ENCODE assay signal across 24 mouse cellular contexts in the genomic region with DNA sequence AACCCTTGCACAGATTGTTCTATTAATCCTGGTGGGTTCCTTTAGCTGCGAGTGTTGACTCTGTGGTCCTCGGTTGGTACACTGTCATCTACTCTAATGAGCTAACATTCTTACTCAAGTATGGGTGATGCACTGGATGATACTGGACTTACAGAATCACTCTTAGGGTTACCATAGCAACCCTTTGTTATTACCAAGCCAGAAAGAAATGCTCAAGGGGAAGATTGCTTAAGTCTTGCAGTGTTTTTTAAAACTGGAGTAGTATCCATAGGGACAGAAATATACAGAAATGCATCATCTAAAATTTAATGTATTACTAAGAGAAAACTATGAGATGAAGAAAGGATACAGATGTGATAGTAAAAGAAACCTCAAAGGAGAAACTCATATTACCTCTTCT.
A peak's percentile ranks its signal among the peaks of the same experiment; 100 is the strongest.
DNase-seq lines count a peak whose midpoint lies in the region; ATAC-seq lines count a peak whose summit lies in the region.
"Had no signal": no experiment of that assay in that cellular context is flagged by ENCODE, and none has a peak within 500 bp of the region (broad histone marks: within the 10 kb centered on the region; RNA-seq: fewer than 3 reads in every experiment).

No protein-coding gene starts in this region.

- H3K9ac ChIP-seq in midbrain, embryonic 11.5 days (ENCODE audit: low read length): no peak overlapping the region
- no peak overlapping the region for H3K9ac ChIP-seq in midbrain, embryonic 13.5 days (replicated peaks)
- H3K9ac ChIP-seq in embryonic facial prominence, embryonic 12.5 days: no peak overlapping the region
- H3K9ac ChIP-seq in limb, embryonic 13.5 days: 0 out of 2 replicates have a peak overlapping the region, but pooled peaks have one; percentile 26
- H3K9ac ChIP-seq: forebrain, embryonic 13.5 days; intestine, embryonic 15.5 days; liver, embryonic 13.5 days had no signal

- no peak overlapping the region for H3K4me2 ChIP-seq in midbrain, embryonic 11.5 days
- no peak overlapping the region for H3K4me2 ChIP-seq in midbrain, embryonic 13.5 days (replicated peaks)
- H3K4me2 ChIP-seq in embryonic facial prominence, embryonic 12.5 days (replicated peaks): no peak overlapping the region
- H3K4me2 ChIP-seq in limb, embryonic 13.5 days (replicated peaks): 0 out of 2 replicates have a peak overlapping the region, but pooled peaks have one; percentile 14
- H3K4me2 ChIP-seq: forebrain, embryonic 13.5 days; heart, embryonic 11.5 days; intestine, embryonic 15.5 days; liver, embryonic 13.5 days had no signal

- WGBS in midbrain, embryonic 11.5 days: 79% methylated on average over 2 of the region's 2 CpGs
- 63% methylated on average over 2 of the region's 2 CpGs for WGBS in midbrain, embryonic 13.5 days
- 48% methylated on average over 2 of the region's 2 CpGs for WGBS in embryonic facial prominence, embryonic 12.5 days
- WGBS in limb, embryonic 13.5 days: 55% methylated on average over 2 of the region's 2 CpGs

- ATAC-seq in midbrain, embryonic 11.5 days (ENCODE audit: low FRiP score): no peak
- no peak for ATAC-seq in midbrain, embryonic 13.5 days
- ATAC-seq in embryonic facial prominence, embryonic 12.5 days (ENCODE audit: insufficient number of reproducible peaks, insufficient read depth, low FRiP score, low TSS enrichment): no peak
- no peak for ATAC-seq in limb, embryonic 13.5 days (ENCODE audit: low FRiP score, low read depth)
- ATAC-seq: CD4-positive, CD25-positive, alpha-beta regulatory T cell, adult 4 months; forebrain, embryonic 13.5 days; hindbrain, embryonic 16.5 days; intestine, embryonic 15.5 days; Patski had no signal

- H3K9me3 ChIP-seq in midbrain, embryonic 11.5 days (ENCODE audit: control insufficient read depth, low read length): no peaks in the 10 kb centered on the region
- H3K9me3 ChIP-seq in midbrain, embryonic 13.5 days: no peaks in the 10 kb centered on the region
- H3K9me3 ChIP-seq in embryonic facial prominence, embryonic 12.5 days: no peaks in the 10 kb centered on the region
- H3K9me3 ChIP-seq in limb, embryonic 13.5 days: no peaks in the 10 kb centered on the region
- H3K9me3 ChIP-seq: forebrain, embryonic 13.5 days; hindbrain, embryonic 10.5 days; intestine, embryonic 15.5 days; liver, embryonic 13.5 days; megakaryocyte, embryonic 14.5 days had no signal

- no peaks in the 10 kb centered on the region for H3K27me3 ChIP-seq in midbrain, embryonic 11.5 days (ENCODE audit: control insufficient read depth, insufficient read depth, low read length)
- no peaks in the 10 kb centered on the region for H3K27me3 ChIP-seq in midbrain, embryonic 13.5 days
- H3K27me3 ChIP-seq in embryonic facial prominence, embryonic 12.5 days: no peaks in the 10 kb centered on the region
- H3K27me3 ChIP-seq in limb, embryonic 13.5 days: no peaks in the 10 kb centered on the region
- H3K27me3 ChIP-seq: forebrain, embryonic 13.5 days; intestine, embryonic 15.5 days; liver, embryonic 13.5 days; megakaryocyte, embryonic 14.5 days; Patski had no signal

- H3K27ac ChIP-seq in midbrain, embryonic 11.5 days (ENCODE audit: low read depth, low read length): no peak overlapping the region
- H3K27ac ChIP-seq in midbrain, embryonic 13.5 days: no peak overlapping the region
- H3K27ac ChIP-seq in embryonic facial prominence, embryonic 12.5 days: peak overlapping the region; percentile 78
- H3K27ac ChIP-seq in limb, embryonic 13.5 days: peak overlapping the region; percentile 83
- H3K27ac ChIP-seq: forebrain, embryonic 13.5 days; hindbrain, embryonic 10.5 days; intestine, embryonic 15.5 days; layer of hippocampus, adult 2 months; liver, embryonic 13.5 days had no signal

- H3K4me1 ChIP-seq in midbrain, embryonic 11.5 days (ENCODE audit: control insufficient read depth, insufficient read depth, low read length): peaks cover 2% of the 10 kb centered on the region; the same call in 1 of the 2 replicates
- 0 out of 2 replicates have a peak, but pooled peaks cover 8% of the 10 kb centered on the region for H3K4me1 ChIP-seq in midbrain, embryonic 13.5 days (replicated peaks)
- peaks cover 43% of the 10 kb centered on the region for H3K4me1 ChIP-seq in embryonic facial prominence, embryonic 12.5 days
- H3K4me1 ChIP-seq in limb, embryonic 13.5 days: peaks cover 77% of the 10 kb centered on the region
- H3K4me1 ChIP-seq: megakaryocyte, embryonic 14.5 days had no signal

- intact Hi-C loops in left cerebral cortex, postnatal 14 days (cut with DNase I): no loop called here
- intact Hi-C loops in left cerebral cortex, postnatal 10 days (cut with DNase I): no loop called here

- H3K4me3 ChIP-seq in midbrain, embryonic 11.5 days (ENCODE audit: low read depth, low read length): no peak overlapping the region
- no peak overlapping the region for H3K4me3 ChIP-seq in midbrain, embryonic 13.5 days (replicated peaks)
- no peak overlapping the region for H3K4me3 ChIP-seq in embryonic facial prominence, embryonic 12.5 days
- no peak overlapping the region for H3K4me3 ChIP-seq in limb, embryonic 13.5 days
- H3K4me3 ChIP-seq: forebrain, embryonic 13.5 days; hindbrain, embryonic 10.5 days; intestine, embryonic 15.5 days; layer of hippocampus, adult 2 months; liver, embryonic 13.5 days; megakaryocyte, embryonic 14.5 days had no signal

- no peaks in the 10 kb centered on the region for H3K36me3 ChIP-seq in midbrain, embryonic 11.5 days (ENCODE audit: control insufficient read depth, insufficient read depth, low read length)
- H3K36me3 ChIP-seq in midbrain, embryonic 13.5 days: no peaks in the 10 kb centered on the region
- no peaks in the 10 kb centered on the region for H3K36me3 ChIP-seq in embryonic facial prominence, embryonic 12.5 days
- H3K36me3 ChIP-seq in limb, embryonic 13.5 days: no peaks in the 10 kb centered on the region
- H3K36me3 ChIP-seq: hindbrain, embryonic 10.5 days; intestine, embryonic 15.5 days; liver, embryonic 13.5 days had no signal

- peak; percentile 14 for DNase-seq in midbrain, embryonic 11.5 days (ENCODE audit: low spot score, missing footprints)
- DNase-seq in cerebellum, adult 9-10 months: no peak
- DNase-seq in left cerebral cortex, postnatal 14 days (ENCODE audit: low spot score in 2 of 2): no peak
- DNase-seq in left cerebral cortex, postnatal 10 days (ENCODE audit: extremely low spot score in 1 of 2, low spot score in 2 of 2): no peak
- DNase-seq: adrenal gland, adult 8-10 months; cerebellum, adult 9-11 months; kidney, adult 8-10 months; kidney, postnatal 25 days; liver, embryonic 13.5 days; lung, adult 2 months; right cerebral cortex, postnatal 14 days; thymus, postnatal 14 days had no signal

Comparison
In these comparisons a context has a peak if more than half of its experiments do, and no peak if none do; other contexts are left out.
1. H3K27ac ChIP-seq: peak in embryonic facial prominence, embryonic 12.5 days (single experiment) and limb, embryonic 13.5 days (single experiment); none in midbrain, embryonic 11.5 days (single experiment) and midbrain, embryonic 13.5 days (single experiment).